In genomic region chr1:136094807-136095206, GRCm38 (mm10) we compare ENCODE assay signal across 31 mouse cellular contexts. TPM values are rescaled to one million over a fixed set of nuclear protein-coding genes. Genes with fewer than 3 reads are reported as not detected.
"Had no signal": no experiment of that assay in that cellular context is flagged by ENCODE, and none has a peak within 500 bp of the region (broad histone marks: within the 10 kb centered on the region; RNA-seq: fewer than 3 reads in every experiment).

No protein-coding gene starts in this region.

- H3K4me2 ChIP-seq: embryonic facial prominence, embryonic 12.5 days; embryonic facial prominence, embryonic 13.5 days; embryonic facial prominence, embryonic 15.5 days; forebrain, embryonic 12.5 days; forebrain, embryonic 13.5 days; forebrain, embryonic 15.5 days had no signal

- H3K27me3 ChIP-seq: embryonic facial prominence, embryonic 12.5 days; embryonic facial prominence, embryonic 13.5 days; embryonic facial prominence, embryonic 15.5 days; forebrain, embryonic 12.5 days; forebrain, embryonic 13.5 days; forebrain, embryonic 15.5 days had no signal

- ATAC-seq: forebrain, embryonic 13.5 days; forebrain, embryonic 14.5 days; forebrain, embryonic 15.5 days; forebrain, embryonic 16.5 days; forebrain, postnatal 0 days had no signal

- H3K9me3 ChIP-seq: embryonic facial prominence, embryonic 10.5 days; embryonic facial prominence, embryonic 12.5 days; embryonic facial prominence, embryonic 13.5 days; embryonic facial prominence, embryonic 15.5 days; forebrain, embryonic 10.5 days; forebrain, embryonic 12.5 days; forebrain, embryonic 13.5 days; forebrain, embryonic 15.5 days had no signal

- H3K36me3 ChIP-seq: embryonic facial prominence, embryonic 10.5 days; embryonic facial prominence, embryonic 12.5 days; embryonic facial prominence, embryonic 13.5 days; embryonic facial prominence, embryonic 15.5 days; forebrain, embryonic 10.5 days; forebrain, embryonic 12.5 days; forebrain, embryonic 15.5 days had no signal

- H3K4me3 ChIP-seq: embryonic facial prominence, embryonic 10.5 days; embryonic facial prominence, embryonic 12.5 days; embryonic facial prominence, embryonic 13.5 days; embryonic facial prominence, embryonic 15.5 days; erythroblast, embryonic 14.5 days; forebrain, embryonic 10.5 days; forebrain, embryonic 12.5 days; forebrain, embryonic 13.5 days; forebrain, embryonic 15.5 days; gastrocnemius, adult 2 months had no signal

- H3K27ac ChIP-seq: embryonic facial prominence, embryonic 10.5 days; embryonic facial prominence, embryonic 12.5 days; embryonic facial prominence, embryonic 13.5 days; embryonic facial prominence, embryonic 15.5 days; forebrain, embryonic 10.5 days; forebrain, embryonic 12.5 days; forebrain, embryonic 13.5 days; forebrain, embryonic 15.5 days; gastrocnemius, adult 2 months had no signal

- H3K9ac ChIP-seq: embryonic facial prominence, embryonic 12.5 days; embryonic facial prominence, embryonic 13.5 days; embryonic facial prominence, embryonic 15.5 days; forebrain, embryonic 12.5 days; forebrain, embryonic 13.5 days; forebrain, embryonic 15.5 days; forebrain, postnatal 0 days had no signal

- DNase-seq: cerebellum, adult 2 months; cerebellum, adult 8-10 months; cerebellum, adult 9-10 months; cerebellum, adult 9-11 months; cerebellum, postnatal 10 days; cerebellum, postnatal 14 days; cerebellum, postnatal 25 days; cerebellum, postnatal 36 days; embryo, embryonic 11 days; forebrain, postnatal 0 days; gastrocnemius, adult 2 months; gastrocnemius, postnatal 10 days; gastrocnemius, postnatal 14 days; gastrocnemius, postnatal 25 days; gastrocnemius, postnatal 36 days; heart, adult 11 months; heart, adult 18-20 months had no signal

- H3K4me1 ChIP-seq: embryonic facial prominence, embryonic 10.5 days; embryonic facial prominence, embryonic 12.5 days; embryonic facial prominence, embryonic 13.5 days; embryonic facial prominence, embryonic 15.5 days; forebrain, embryonic 12.5 days; forebrain, embryonic 15.5 days had no signal

RNA-seq across cellular contexts. Expression of gene Cacna1s, which starts 42.3 kb away (rescaled TPM):
- polyA plus RNA-seq: erythroblast, embryonic 14.5 days; forebrain, embryonic 10.5 days; forebrain, embryonic 13.5 days had no signal

RNA-seq across cellular contexts. Expression of gene Ascl5, which starts 44.2 kb away (rescaled TPM):
- polyA plus RNA-seq: cerebellum, adult 2 months; embryonic facial prominence, embryonic 11.5 days; forebrain, embryonic 10.5 days; forebrain, embryonic 11.5 days; forebrain, embryonic 12.5 days; forebrain, embryonic 13.5 days; forebrain, embryonic 14.5 days; forebrain, embryonic 15.5 days; forebrain, embryonic 16.5 days; gonadal fat pad, adult 2 months had no signal
